Mouse (Mus musculus): ENCODE data around the gene Ccdc142.

Gene Ccdc142

GRCm38 (mm10) chr6:83137576-83137950 is 36.2 kb downstream of the Ccdc142 start:
- in situ Hi-C loops (cut with MboI, MseI): no loop called here

- in situ Hi-C loops (cut with MboI, MseI): no loop called here
Observed at GRCm38 (mm10) chr6:83138056-83138455, 36.7 kb downstream of the Ccdc142 start.

- in situ Hi-C loops (cut with MboI, MseI): no loop called here
Observed at GRCm38 (mm10) chr6:83140044-83140443, 38.6 kb downstream of the Ccdc142 start.

GRCm38 (mm10) chr6:83141636-83142035 is 40.2 kb downstream of the Ccdc142 start:
- in situ Hi-C loops (cut with MboI, MseI): no loop called here

- in situ Hi-C loops (cut with MboI, MseI): no loop called here
Observed at GRCm38 (mm10) chr6:83142211-83142731, 40.9 kb downstream of the Ccdc142 start.

- in situ Hi-C loops (cut with MboI, MseI): no loop called here
Observed at GRCm38 (mm10) chr6:83142886-83143285, 41.5 kb downstream of the Ccdc142 start.

- in situ Hi-C loops (cut with MboI, MseI): no loop called here
Observed at GRCm38 (mm10) chr6:83145209-83145608, 43.8 kb downstream of the Ccdc142 start.

GRCm38 (mm10) chr6:83145805-83146204 is 44.4 kb downstream of the Ccdc142 start:
- in situ Hi-C loops (cut with MboI, MseI): no loop called here

GRCm38 (mm10) chr6:83147280-83147679 is 45.9 kb downstream of the Ccdc142 start:
- in situ Hi-C loops (cut with MboI, MseI): no loop called here

- in situ Hi-C loops (cut with MboI, MseI): no loop called here
Observed at GRCm38 (mm10) chr6:83151721-83152120, 50.3 kb downstream of the Ccdc142 start.

- in situ Hi-C loops (cut with MboI, MseI): no loop called here
Observed at GRCm38 (mm10) chr6:83153038-83153437, 51.6 kb downstream of the Ccdc142 start.

GRCm38 (mm10) chr6:83153485-83153884 is 52.1 kb downstream of the Ccdc142 start:
- in situ Hi-C loops (cut with MboI, MseI): no loop called here

GRCm38 (mm10) chr6:83155552-83156238 is 54.3 kb downstream of the Ccdc142 start:
- in situ Hi-C loops (cut with MboI, MseI): loop anchor here (5.0 kb wide), 1 partner anchor 53 kb away; the partner anchor contains the start of genes Ccdc142 and Gm42688

GRCm38 (mm10) chr6:83156259-83156684 is 54.9 kb downstream of the Ccdc142 start, which contains the start of the genes Wdr54 and 1700003E16Rik:
Gene Wdr54, minus strand, starts transcription at chr6:83156397.
Gene 1700003E16Rik, plus strand, starts transcription at chr6:83156404.
- in situ Hi-C loops (cut with MboI, MseI): loop anchor here (5.0 kb wide), 1 partner anchor 54 kb away; the partner anchor contains the start of genes Ccdc142 and Gm42688

Measured in T-helper 2 cell (primary cell).